Mouse (Mus musculus): ENCODE measurements around the gene Ets1.

Ets1 gene

DNA sequence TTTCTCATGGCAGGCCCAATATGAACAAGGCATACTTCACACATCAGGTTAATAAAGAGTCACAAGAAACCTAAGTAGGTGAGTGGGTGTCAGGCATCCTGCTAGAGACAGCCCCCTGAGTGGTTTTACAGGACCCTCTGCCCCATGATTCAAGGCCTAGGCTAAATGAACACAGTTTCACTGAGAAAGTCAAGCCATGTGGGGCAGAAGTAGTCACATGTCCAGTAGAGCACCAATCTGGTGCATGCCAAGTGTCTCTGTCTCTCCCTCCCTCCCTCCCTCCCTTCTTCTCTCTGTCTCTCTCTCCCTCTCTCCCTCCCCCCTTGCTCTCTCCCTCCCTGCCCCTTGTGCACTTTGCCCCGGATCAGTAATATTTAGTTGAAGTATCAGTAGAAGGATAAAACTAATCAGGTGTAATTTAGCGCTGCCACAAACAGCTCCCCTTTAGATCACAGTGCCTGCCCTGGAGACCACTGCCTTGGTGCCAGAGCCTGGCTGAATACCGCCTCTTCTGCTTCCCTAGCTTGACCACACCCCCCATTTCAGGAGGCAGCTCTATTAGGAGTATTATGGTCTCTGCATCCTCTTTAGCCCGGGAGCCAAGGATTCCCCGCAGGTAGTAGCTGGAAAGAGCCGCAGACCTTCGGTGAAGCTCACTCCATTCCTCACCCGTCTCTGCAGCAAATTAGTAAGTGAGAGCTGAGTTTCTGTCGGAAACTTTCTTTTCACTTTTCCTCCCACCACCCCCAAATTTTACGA lies at the start of gene Ets1:
Gene Ets1, plus strand, starts transcription at position 595 of the 759 bp plus-strand sequence.
- in situ Hi-C loops (cut with MboI, MseI): loop anchor here (10.0 kb wide), 1 partner anchor 1461 kb away; no protein-coding TSS in a partner anchor

DNA sequence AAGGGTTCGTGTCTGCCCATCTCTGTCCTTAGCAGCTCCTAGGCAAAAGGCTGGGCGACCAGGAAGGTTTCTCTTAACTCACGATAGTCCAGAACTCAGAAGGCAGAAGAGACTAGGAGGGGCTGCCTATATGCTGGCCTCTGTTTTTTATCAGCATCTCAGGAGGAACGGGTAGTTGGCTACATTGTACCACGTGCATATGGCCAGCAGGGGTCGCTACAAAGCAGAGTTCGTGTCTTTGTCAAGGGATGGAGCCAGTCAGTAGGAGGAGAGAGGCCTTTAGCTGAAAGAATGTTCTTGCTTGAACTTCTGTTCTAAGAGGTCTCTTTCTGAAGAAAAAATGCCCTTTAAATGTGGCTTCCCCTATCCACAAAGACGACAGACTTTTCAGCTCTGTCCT lies 46.1 kb upstream of the Ets1 start:
- in situ Hi-C loops (cut with MboI, MseI): loop anchor here (5.0 to 10.0 kb wide), 3 partner anchors 165 to 657 kb away; no protein-coding TSS in a partner anchor

DNA sequence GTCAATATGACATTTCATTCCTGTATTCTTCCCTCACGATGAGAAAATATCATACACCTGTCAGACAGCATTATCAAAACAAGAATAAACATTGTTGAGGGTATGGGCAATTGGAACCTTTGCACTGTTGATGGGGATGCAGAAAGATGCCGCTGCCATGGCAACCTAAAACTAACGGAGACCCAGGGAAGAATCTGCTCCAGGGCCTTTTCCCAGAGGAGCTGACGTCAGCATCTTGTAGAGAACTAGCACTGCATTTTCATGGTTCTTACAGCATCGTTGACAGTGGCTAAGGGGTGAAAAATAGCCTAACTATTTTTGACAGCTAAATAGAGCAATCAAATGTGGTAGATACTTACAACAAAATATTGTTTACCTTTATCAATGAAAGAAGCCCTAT lies 45.5 kb upstream of the Ets1 start:
- in situ Hi-C loops (cut with MboI, MseI): loop anchor here (10.0 kb wide), 1 partner anchor 164 kb away; no protein-coding TSS in a partner anchor

DNA sequence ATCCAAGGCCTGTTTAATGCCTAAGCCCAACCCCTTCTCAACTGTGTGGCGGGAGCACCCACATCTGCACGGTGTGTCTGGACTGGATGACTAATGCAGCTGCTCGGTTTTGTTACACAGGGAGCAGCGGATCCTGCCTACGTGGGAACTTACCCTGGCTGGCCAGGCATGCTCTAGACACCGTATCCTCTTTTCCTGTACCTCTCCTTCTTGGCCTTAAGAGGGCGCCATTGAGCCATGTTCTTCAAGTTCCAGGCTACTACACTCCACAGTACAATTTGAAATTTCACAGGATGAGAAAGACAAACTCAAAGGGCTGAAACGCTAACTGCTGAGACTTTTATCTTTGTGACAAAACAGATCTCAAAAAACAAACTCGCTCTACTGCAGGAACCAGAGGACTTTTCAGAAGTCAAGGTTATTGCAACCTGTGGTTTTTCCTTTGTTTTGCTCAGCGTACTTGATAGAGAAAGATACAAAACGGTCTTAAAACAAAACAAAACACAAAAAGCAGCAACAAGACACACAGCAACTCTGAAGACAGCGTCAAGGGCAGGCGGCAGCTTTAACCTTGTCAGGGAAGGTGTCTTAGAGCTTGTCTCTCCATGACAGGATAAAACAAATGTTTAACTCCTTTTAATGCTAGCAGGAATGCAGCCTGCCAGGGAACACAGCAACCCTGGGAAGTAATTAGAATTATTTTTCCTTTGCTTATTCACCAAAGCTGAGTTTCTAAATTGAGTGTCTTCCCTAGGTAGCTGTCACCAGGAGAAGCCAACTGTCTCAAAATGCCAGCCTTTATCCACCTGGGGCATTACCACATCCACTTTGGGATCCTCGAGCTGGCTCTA lies 44.1 kb upstream of the Ets1 start:
- in situ Hi-C loops (cut with MboI, MseI): loop anchor here (10.0 kb wide), 1 partner anchor 163 kb away; no protein-coding TSS in a partner anchor

DNA sequence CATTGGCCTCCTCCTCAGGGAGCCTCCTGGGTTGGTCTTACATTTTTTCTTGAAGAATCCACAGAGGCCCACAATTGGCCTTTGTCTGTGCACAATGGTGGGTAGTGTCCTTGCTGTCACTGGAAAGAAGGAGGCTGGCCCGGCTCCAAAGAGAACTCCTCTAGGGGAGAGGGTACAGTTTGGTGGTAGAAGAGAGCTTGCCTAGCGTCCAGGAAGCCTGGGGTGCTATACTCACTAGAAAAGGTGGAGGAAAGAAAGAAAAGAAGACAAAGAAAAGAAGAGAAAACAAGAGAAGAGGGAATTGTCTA lies 43.5 kb upstream of the Ets1 start:
- in situ Hi-C loops (cut with MboI, MseI): loop anchor here (10.0 kb wide), 1 partner anchor 162 kb away; no protein-coding TSS in a partner anchor

DNA sequence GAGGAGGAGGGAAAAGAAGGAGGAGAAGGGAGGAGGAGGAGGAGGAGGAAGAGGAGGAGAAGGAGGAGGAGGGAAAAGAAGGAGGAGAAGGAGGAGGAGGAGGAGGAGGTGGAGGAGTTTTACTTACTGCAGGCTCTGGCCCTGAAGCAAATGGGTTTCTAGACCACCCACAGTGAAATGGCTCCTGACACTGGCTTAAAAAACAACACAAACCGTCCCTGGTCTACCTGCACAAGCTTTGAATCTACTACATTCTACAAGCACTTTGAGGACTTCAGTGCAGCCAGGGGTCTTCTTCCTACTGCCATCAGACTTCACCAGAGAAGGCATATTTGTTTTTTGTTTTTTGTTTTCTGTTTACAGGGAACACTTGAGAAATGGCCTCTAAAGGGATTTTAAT lies 42.2 kb upstream of the Ets1 start:
- in situ Hi-C loops (cut with MboI, MseI): loop anchor here (10.0 kb wide), 1 partner anchor 161 kb away; no protein-coding TSS in a partner anchor

DNA sequence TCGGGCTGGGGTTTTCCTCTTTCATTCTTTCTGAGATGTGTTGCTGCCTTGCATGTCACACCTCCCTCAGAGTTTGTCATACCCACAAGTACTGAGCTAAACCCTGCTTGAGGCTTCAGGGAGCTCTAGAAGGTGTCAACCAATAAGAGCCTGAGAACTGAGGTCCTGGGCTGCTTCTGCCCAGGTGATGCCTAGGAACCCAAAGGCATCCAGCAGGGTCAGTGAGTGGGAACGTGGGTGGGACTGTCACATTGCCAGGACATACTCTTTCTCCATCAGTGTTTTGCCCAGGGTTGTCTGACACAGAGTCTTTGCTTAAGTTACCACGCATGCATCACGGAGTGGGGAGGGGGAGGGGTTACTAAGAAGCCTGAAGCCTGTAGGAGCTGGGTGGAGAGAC lies 41.7 kb upstream of the Ets1 start:
- in situ Hi-C loops (cut with MboI, MseI): loop anchor here (10.0 kb wide), 1 partner anchor 160 kb away; no protein-coding TSS in a partner anchor

DNA sequence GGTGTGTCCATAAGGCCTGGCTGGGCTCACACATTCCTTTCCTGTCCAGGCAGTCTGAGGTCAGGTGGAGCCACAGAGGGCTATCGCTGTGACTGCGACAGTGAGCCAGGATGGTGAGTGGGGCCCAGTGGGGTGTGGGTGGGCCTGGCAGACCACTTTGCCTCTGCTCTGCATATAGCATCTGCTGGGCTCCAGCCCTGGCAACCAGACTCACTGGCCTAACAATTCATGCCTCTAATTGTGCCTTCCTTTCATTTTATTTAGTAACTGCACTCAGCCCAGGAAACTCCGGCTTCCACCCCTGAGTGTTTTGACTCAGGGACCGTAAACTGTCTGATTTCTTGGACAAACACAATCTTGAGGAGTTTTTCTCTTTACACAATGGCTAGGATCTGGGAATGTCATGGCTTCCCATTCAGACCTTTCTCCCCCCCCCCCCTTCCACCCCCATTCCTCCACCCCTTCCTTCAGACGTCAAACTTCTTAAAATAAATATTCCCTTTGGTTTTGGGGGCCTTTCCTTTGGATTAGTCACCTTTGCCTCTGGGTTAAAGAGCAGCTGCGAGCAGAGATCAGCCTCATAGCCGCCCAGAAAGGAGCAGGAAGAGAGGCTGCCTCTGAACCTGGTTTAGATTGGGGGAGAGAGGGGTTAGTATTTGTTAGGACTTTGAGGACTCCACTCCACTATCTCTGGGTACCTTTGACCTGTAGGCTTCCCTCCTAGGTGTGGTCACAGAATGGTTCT lies 40.8 kb upstream of the Ets1 start:
- in situ Hi-C loops (cut with MboI, MseI): loop anchor here (5.0 to 10.0 kb wide), 2 partner anchors 160 to 347 kb away; no protein-coding TSS in a partner anchor

DNA sequence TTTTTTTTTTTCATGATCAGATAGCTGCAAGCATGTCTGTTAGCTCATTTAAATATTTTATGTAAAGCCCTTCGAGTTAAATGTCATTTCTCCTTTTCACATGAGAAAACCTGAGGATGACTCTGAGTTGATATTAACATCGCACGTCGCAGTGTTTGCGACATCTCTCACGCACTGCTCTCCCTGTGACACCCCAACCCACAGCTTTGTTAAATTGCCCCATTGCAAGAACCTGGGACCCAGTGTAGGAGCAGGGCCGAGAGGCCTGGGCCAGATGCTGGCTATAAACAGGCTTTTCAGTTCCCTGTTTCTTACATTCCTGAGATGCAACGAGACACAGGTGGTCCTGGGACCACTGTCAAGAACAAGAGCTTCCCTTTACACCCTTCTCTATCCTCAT lies 39.7 kb upstream of the Ets1 start:
- in situ Hi-C loops (cut with MboI, MseI): loop anchor here (5.0 to 10.0 kb wide), 2 partner anchors 158 to 346 kb away; no protein-coding TSS in a partner anchor

DNA sequence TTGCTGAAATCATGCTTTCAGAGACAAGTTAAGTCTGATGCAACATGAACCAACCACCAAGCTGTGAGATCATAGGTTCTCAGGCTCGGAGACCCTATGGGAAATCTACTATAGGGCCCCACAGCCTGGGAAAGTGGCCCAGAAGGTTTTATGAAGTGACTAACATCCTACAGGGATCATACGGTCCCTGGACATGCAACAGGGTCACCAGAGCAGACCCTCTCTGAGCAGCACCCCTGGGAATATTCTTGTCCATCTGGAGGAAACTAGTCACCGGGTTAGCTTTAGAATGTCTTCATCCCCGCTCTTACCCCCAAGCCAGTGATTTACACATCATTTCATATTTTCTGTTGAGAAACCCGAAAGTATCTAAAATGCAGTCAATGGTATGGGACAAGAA lies 34.1 kb upstream of the Ets1 start:
- in situ Hi-C loops (cut with MboI, MseI): no loop called here

DNA sequence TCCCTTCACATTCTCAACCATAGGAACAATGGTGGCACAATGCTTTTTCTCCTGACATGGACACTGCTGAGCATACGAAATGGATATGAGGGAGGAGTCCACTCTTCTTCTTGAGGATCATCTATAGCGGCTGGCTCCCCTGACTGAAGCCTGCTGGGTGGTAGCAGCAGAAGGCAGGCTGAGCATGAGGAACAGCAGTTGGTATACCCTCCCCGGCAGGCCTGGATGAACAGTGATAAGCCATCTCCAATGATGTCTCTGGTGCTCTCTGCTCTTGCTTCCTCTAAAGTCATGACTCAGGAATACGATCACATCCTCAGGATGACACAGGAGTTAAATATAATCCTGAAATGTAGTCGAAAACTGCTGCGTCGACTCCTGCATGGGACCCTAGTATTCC lies 32.9 kb upstream of the Ets1 start:
- in situ Hi-C loops (cut with MboI, MseI): no loop called here

DNA sequence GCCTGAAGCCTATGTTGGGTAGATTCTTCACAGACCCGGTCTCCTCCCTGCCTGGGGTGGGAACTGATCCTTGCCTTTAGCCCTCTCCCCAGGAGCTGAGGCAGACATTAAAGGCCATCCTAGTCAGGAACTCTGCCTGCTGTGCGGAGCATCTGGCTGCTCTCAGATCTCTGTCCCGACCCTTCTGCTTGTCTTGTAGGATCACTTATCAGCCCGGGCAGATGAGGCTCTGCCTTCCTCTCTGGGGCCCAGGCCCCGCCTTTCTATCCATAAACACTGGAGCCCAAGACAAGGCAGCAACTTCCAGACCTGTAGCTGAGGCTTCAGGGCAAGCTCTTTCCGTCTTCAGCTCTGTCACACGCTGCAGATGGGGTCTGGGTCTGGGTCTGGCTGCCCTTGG lies 28.8 kb upstream of the Ets1 start:
- in situ Hi-C loops (cut with MboI, MseI): no loop called here

DNA sequence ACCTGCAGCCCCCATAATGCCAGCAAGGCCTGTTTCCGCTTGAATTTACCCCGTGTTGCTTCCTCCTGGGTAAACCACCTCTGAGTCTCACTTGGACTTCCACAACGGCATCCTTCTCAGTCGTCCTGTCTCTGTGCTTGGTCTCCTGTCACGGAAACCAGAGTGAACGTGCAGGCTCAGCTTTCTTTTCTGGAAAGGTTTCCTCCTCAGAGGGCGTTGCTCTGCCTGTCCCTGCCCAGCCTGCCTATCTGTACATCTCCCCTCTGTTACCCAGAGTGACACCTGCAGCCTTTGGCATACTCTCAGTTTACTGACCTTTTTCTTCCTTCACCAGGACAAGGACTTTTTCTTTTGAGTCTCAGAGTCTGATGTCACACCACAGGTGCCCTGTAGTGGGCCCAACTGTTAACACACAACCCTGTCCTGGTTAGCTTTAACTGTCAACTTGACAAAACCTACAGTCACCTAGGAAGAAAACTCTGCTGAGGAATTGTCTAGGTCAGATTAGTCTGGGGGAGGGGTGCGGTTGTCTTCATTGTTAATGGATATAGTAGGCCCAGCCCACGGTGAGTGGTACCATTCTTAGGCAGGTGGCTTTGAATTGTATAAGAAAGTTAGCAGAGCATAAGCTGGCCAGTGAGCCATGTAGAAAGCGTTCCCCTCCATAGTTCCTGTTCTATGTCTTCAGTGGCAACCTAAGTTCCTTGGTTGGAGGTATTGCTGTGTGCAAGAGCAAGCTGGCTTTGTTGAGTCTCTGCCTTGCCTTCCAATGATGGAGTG lies 27.0 kb upstream of the Ets1 start:
- in situ Hi-C loops (cut with MboI, MseI): no loop called here

DNA sequence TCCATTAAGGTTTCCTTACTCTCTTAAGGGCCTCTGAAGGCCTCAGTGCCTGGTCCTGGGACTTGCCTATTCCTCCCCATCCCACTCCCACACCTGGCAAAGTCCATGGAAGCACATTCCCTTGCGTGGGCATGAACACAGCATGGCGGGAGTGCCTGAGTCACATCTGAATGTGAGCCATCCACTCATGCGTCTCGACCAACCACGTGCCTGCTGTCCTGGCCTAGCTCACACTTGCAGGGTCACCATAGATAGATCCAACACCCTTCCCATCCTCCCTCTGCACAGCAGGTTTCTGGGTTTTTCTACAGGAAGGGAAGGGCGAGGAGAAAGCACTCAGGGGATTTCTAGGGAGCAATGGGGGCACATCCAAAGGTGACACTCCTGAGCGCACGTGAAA lies 25.8 kb upstream of the Ets1 start:
- in situ Hi-C loops (cut with MboI, MseI): loop anchor here (5.0 kb wide), 1 partner anchor 82 kb away; no protein-coding TSS in a partner anchor

DNA sequence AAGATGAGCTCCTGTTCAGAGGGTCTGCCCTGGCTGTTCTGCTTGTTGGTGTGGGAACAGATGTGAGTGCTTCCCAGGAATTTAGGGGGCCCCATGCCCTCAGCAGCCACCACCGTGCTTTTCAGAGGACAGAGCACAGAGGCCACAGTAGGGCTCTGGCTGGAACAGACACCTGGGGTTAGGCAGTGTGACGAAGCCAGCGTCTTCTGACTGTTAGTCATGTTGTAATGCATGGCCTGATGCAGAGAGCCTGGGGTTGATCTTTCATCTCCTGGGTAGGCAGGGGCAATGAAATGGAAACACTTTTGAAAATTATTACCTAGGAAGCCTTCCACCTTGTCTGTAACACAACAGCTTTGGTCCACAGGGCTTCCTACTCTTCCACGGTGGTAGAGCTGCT lies 25.4 kb upstream of the Ets1 start:
- in situ Hi-C loops (cut with MboI, MseI): loop anchor here (5.0 kb wide), 1 partner anchor 82 kb away; no protein-coding TSS in a partner anchor

DNA sequence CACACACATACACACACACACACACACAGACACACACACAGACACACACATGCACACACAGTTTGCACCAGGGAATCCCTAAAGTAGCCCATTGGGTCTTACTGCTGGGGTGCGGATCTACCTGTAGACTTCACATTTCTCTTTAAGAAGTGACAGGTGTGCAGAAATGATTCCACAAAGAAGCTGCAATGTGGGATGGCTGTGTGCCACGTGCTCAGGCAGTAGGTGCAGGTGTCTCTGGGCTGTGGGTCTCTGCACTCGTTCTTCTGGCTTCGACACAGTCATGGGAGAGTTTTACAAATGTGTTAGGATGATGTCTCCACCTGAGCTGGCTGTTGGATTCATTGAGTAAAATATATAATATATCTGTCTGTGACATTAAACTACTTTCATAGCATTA lies 24.7 kb upstream of the Ets1 start:
- in situ Hi-C loops (cut with MboI, MseI): loop anchor here (5.0 kb wide), 1 partner anchor 81 kb away; no protein-coding TSS in a partner anchor

DNA sequence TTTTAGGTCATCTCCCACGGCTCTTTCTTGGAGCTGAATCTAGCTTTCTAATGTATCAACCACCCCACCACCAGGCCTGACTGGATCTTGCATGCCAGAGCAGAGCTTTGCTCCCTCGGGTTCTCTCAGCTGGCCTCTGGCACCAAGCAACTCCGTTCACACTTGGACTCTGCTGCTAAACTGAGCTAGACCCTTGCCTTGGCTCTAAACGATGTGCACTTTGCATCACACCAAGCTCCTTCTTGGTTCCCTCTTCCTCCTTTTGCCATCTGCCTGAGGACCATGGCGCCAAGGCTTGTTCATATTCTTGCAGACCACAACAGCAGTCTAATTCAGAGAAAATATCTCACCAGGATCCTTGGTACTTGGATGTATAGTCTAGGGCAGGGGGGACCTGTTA lies 23.6 kb upstream of the Ets1 start:
- in situ Hi-C loops (cut with MboI, MseI): loop anchor here (5.0 kb wide), 1 partner anchor 80 kb away; no protein-coding TSS in a partner anchor

DNA sequence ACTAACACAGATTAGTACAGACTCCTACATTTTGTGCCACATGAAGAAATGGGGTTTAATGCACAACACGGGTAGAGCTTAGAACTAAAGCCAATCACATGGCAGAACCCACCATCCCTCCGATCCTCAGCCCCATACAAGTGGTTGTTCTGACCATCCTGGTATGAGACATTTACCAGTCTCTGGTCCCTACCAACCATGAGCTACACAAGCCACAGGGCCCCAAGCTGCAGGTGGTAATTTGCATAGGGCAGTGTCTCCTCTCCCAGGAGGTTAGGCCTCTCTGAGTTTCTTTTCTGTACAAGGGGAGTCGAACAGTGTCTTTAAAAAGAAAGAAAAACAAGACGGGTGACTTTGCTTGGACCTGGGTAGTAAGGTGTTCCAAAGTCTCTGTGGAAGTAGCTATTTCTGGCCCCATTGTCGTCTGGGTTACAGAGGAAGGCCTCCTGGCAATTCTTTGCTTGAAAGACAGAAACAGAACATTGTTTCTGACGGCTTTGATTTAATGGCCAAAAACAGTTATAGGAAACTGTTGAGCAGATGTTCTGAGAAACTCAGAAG lies 23.1 kb upstream of the Ets1 start:
- in situ Hi-C loops (cut with MboI, MseI): loop anchor here (5.0 kb wide), 1 partner anchor 79 kb away; no protein-coding TSS in a partner anchor

DNA sequence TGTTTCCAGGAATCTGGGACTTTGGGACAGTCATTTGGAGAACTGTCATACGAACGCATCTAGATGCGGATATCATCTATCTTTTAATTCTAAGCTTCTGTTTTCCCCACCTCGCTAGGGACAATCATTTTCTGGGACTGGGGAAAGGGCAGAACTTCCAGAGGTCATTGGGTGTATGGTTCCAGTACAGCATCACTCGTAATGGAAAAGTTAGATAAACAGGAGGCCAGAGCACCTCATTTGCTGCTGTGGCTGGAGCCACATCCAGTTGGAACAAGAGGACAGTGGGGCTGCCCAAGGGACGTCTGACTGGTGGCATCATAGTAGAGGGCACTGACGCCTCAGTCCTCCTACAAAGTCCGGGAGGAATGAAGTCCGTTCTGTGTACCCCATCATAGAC lies 21.8 kb upstream of the Ets1 start:
- in situ Hi-C loops (cut with MboI, MseI): loop anchor here (5.0 kb wide), 1 partner anchor 78 kb away; no protein-coding TSS in a partner anchor

DNA sequence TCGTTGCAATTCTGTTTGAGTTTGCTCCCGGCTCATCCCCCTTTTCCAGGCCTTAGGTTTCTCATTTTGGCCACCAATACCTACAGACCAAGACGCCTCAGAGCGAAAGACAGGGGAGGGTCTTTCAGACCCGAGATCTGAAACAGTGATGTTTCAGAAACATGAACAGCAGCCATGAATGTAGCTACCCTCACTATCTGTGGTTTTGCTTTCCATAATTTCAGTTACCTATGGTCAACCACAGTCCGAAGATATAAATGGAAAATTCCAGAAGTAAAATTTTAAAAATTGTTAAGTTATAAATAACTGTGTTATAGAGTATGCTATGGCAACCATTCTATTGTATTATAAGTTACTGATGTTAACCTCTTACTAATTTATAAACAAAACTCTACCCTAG lies 20.6 kb upstream of the Ets1 start:
- in situ Hi-C loops (cut with MboI, MseI): no loop called here
